Mouse (Mus musculus) embryonic facial prominence, embryonic 15.5 days (tissue): ENCODE results near the gene Atf1. TPM values are rescaled to one million over a fixed set of nuclear protein-coding genes. Genes with fewer than 3 reads are reported as not detected.
"Not testable (repeated sequence)": the region's sequence is repeated elsewhere in the genome, so short reads cannot be mapped to it uniquely, and the experiment has no call there.

Experiments used
- ATAC-seq: fragments of 200-750 bp; cut with Nextera tagmentation; 2 replicates; pipeline ENCODE4 v1.8.0; 2017; ENCODE audit warnings: low read depth, moderate TSS enrichment; ENCODE audit not compliant: insufficient number of reproducible peaks, low FRiP score, low TSS enrichment
- H3K27ac ChIP-seq: fragments of 300-500 bp; sonication (generic); replicated peaks from 2 replicates; pipeline ENCODE4 v1.5.1; 2015; ENCODE audit warnings: mild to moderate bottlenecking, inconsistent platforms
- H3K27me3 ChIP-seq: fragments of 300-500 bp; sonication (generic); 2 replicates; pipeline ENCODE4 v1.6.1; 2015; ENCODE audit warnings: inconsistent platforms
- H3K36me3 ChIP-seq: fragments of 300-500 bp; sonication (generic); 2 replicates; pipeline ENCODE4 v1.6.1; 2015; ENCODE audit warnings: mild to moderate bottlenecking, inconsistent platforms
- H3K4me1 ChIP-seq: fragments of 300-500 bp; sonication (generic); 2 replicates; pipeline ENCODE4 v1.6.1; 2015; ENCODE audit warnings: inconsistent platforms
- H3K4me2 ChIP-seq: fragments of 300-500 bp; sonication (generic); replicated peaks from 2 replicates; pipeline ENCODE4 v1.6.1; 2015; ENCODE audit warnings: mild to moderate bottlenecking, inconsistent platforms
- H3K4me3 ChIP-seq: fragments of 300-500 bp; sonication (generic); replicated peaks from 2 replicates; pipeline ENCODE4 v1.5.1; 2015; ENCODE audit warnings: mild to moderate bottlenecking, inconsistent platforms
- H3K9ac ChIP-seq: fragments of 300-500 bp; sonication (generic); 2 replicates; pipeline ENCODE4 v1.6.1; 2015; ENCODE audit warnings: inconsistent platforms
- H3K9me3 ChIP-seq: fragments of 300-500 bp; sonication (generic); replicated peaks from 2 replicates; pipeline ENCODE4 v1.6.1; 2016; ENCODE audit warnings: inconsistent platforms
- WGBS: fragments of 180-500 bp; shearing (Covaris S2); methylation state at CpG from one replicate; pipeline ENCODE4 v1.1.7; 2015; 5-methylcytosine and 5-hydroxymethylcytosine counted together
- polyA plus RNA-seq: library from polyadenylated mRNA; unstranded; fragments of >200 nt; fragmentation: Nextera tagmentation; extraction: Ambion mirVana; gene quantifications from 2 replicates; pipeline ENCODE4 v1.2.1, GENCODE M21; 2015

Atf1 gene
- polyA plus RNA-seq, 1 experiment from 2014 or later: 43.9 TPM

GRCm38 (mm10) chr15:100235208-100235965 lies 7.8 kb downstream of the Atf1 start:
- H3K36me3 ChIP-seq: peaks cover 68% of the 10 kb centered on the region

GRCm38 (mm10) chr15:100236952-100237351 lies 9.3 kb downstream of the Atf1 start:
- H3K27me3 ChIP-seq: no peaks in the 10 kb centered on the region
- peaks cover 82% of the 10 kb centered on the region for H3K36me3 ChIP-seq
- no peak for ATAC-seq
- no peaks in the 10 kb centered on the region for H3K4me1 ChIP-seq
- 85% methylated on average over 6 of the region's 6 CpGs for WGBS
- H3K9ac ChIP-seq: no peak overlapping the region
- H3K27ac ChIP-seq: no peak overlapping the region
- no peak overlapping the region for H3K4me3 ChIP-seq
- H3K4me2 ChIP-seq: no peak overlapping the region
- no peaks in the 10 kb centered on the region for H3K9me3 ChIP-seq

More at GRCm38 (mm10) chr15:100235208-100235965, 7.8 kb downstream of the Atf1 start:
- ATAC-seq: no peak
- no peak overlapping the region for H3K4me2 ChIP-seq
- H3K9ac ChIP-seq: no peak overlapping the region
- no peak overlapping the region for H3K27ac ChIP-seq
- H3K27me3 ChIP-seq: no peaks in the 10 kb centered on the region
- 89% methylated on average over 12 of the region's 12 CpGs for WGBS
- no peak overlapping the region for H3K4me3 ChIP-seq
- H3K4me1 ChIP-seq: no peaks in the 10 kb centered on the region
- no peaks in the 10 kb centered on the region for H3K9me3 ChIP-seq

GRCm38 (mm10) chr15:100241780-100242179 lies 14.2 kb downstream of the Atf1 start:
- no peaks in the 10 kb centered on the region for H3K4me1 ChIP-seq
- ATAC-seq: no peak
- peaks cover 85% of the 10 kb centered on the region for H3K36me3 ChIP-seq
- H3K9ac ChIP-seq: no peak overlapping the region
- H3K27ac ChIP-seq: no peak overlapping the region
- H3K4me2 ChIP-seq: no peak overlapping the region
- 90% methylated on average over 6 of the region's 6 CpGs for WGBS
- H3K9me3 ChIP-seq: no peaks in the 10 kb centered on the region
- no peaks in the 10 kb centered on the region for H3K27me3 ChIP-seq
- H3K4me3 ChIP-seq: no peak overlapping the region

- no peaks in the 10 kb centered on the region for H3K4me1 ChIP-seq
- no peak overlapping the region for H3K4me2 ChIP-seq
- H3K9ac ChIP-seq: no peak overlapping the region
- ATAC-seq: no peak
- H3K27ac ChIP-seq: no peak overlapping the region
- no peaks in the 10 kb centered on the region for H3K9me3 ChIP-seq
- H3K4me3 ChIP-seq: no peak overlapping the region
- WGBS: 97% methylated on average over 7 of the region's 7 CpGs
- H3K27me3 ChIP-seq: no peaks in the 10 kb centered on the region
- H3K36me3 ChIP-seq: peaks cover 89% of the 10 kb centered on the region
Observed at GRCm38 (mm10) chr15:100245951-100246350, 18.3 kb downstream of the Atf1 start.

GRCm38 (mm10) chr15:100247296-100247695 lies 19.7 kb downstream of the Atf1 start:
- Histone ChIP-seq H3K4me3 (no peak overlapping the region), H3K9ac (no peak overlapping the region), H3K36me3 (peaks cover 92% of the 10 kb centered on the region), H3K4me1 (no peaks in the 10 kb centered on the region), H3K27me3 (no peaks in the 10 kb centered on the region), H3K9me3 (no peaks in the 10 kb centered on the region), H3K4me2 (no peak overlapping the region), H3K27ac (no peak overlapping the region)
- WGBS: 95% methylated on average over 9 of the region's 9 CpGs
- ATAC-seq: no peak

DNA sequence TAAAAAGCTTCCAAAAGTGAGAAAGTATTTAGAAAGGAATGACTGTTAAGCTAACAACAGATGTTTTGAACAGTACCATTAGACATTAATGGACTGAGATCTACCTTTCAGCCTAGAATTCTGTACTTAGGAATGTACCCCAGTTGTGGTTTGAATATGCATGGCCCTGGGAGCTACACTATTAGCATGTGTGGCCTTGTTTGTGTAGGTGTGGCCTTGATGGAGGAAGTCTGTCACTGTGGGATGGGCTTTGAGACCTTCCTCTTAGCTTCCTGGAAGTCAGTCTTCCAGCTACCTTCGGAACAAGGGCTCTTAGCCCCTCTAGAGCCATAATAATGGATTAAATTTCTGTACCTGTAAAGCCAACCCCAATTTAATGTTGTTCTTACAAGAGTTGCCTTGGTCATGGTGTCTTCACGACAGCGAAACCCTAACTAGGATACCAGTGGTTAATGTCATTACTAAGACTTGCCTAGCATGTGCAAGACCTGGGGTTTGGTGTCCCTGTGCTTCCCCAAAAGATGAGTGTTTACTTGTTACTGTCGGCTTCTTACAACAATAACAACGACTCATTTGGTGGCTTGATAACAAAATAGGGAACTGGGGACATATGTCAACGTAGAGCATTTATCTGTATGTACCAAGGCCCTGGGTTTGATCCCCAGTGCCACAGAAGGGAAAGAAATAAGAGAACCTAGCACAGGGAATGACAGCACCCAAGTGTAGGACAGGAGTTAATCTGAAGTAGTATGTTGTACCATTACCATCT lies 21.2 kb downstream of the Atf1 start:
- no peak overlapping the region for H3K4me3 ChIP-seq
- 93% methylated on average over 6 of the region's 6 CpGs for WGBS
- ATAC-seq: no peak
- no peak overlapping the region for H3K4me2 ChIP-seq
- no peak overlapping the region for H3K9ac ChIP-seq
- H3K9me3 ChIP-seq: no peaks in the 10 kb centered on the region
- H3K27me3 ChIP-seq: no peaks in the 10 kb centered on the region
- no peak overlapping the region for H3K27ac ChIP-seq
- no peaks in the 10 kb centered on the region for H3K4me1 ChIP-seq
- peaks cover 93% of the 10 kb centered on the region for H3K36me3 ChIP-seq

- Histone ChIP-seq H3K27me3 (no peaks in the 10 kb centered on the region), H3K4me2 (no peak overlapping the region), H3K27ac (no peak overlapping the region), H3K9ac (no peak overlapping the region), H3K36me3 (peaks cover 97% of the 10 kb centered on the region), H3K9me3 (no peaks in the 10 kb centered on the region), H3K4me3 (no peak overlapping the region), H3K4me1 (no peaks in the 10 kb centered on the region)
- WGBS: 86% methylated on average over 6 of the region's 6 CpGs
- no peak for ATAC-seq
Observed at GRCm38 (mm10) chr15:100251153-100251780, 23.6 kb downstream of the Atf1 start.

- Histone ChIP-seq H3K9me3 (no peaks in the 10 kb centered on the region), H3K36me3 (peaks cover 81% of the 10 kb centered on the region), H3K27me3 (no peaks in the 10 kb centered on the region), H3K4me2 (no peak overlapping the region), H3K9ac (no peak overlapping the region), H3K27ac (no peak overlapping the region), H3K4me1 (no peaks in the 10 kb centered on the region), H3K4me3 (no peak overlapping the region)
- WGBS: 84% methylated on average over 6 of the region's 6 CpGs
- ATAC-seq: no peak
Observed at GRCm38 (mm10) chr15:100256386-100256785, 28.8 kb downstream of the Atf1 start.

DNA sequence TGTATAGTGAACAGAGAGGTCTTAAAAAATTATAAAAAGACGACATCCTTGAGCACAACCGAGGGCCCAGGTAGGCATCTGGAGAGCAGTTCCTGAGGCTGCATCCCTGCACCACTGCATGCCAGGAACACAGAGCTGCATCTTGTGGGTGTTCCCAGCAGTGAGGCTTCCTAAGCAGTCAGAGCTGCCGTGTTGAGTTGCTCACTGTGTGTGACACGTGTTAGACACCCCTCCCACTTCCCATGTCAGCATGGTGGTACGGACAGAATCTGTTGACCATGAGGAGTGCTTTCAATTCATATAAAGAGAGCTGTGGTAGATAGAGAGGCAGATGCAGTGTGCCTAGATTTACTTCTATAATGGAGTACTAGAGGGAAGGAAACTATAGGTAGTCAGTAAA lies 29.7 kb downstream of the Atf1 start:
- no peak overlapping the region for H3K4me2 ChIP-seq
- H3K9ac ChIP-seq: no peak overlapping the region
- no peaks in the 10 kb centered on the region for H3K27me3 ChIP-seq
- WGBS: 88% methylated on average over 5 of the region's 5 CpGs
- H3K27ac ChIP-seq: no peak overlapping the region
- H3K4me3 ChIP-seq: no peak overlapping the region
- no peak for ATAC-seq
- H3K4me1 ChIP-seq: no peaks in the 10 kb centered on the region
- H3K36me3 ChIP-seq: peaks cover 75% of the 10 kb centered on the region
- H3K9me3 ChIP-seq: no peaks in the 10 kb centered on the region

DNA sequence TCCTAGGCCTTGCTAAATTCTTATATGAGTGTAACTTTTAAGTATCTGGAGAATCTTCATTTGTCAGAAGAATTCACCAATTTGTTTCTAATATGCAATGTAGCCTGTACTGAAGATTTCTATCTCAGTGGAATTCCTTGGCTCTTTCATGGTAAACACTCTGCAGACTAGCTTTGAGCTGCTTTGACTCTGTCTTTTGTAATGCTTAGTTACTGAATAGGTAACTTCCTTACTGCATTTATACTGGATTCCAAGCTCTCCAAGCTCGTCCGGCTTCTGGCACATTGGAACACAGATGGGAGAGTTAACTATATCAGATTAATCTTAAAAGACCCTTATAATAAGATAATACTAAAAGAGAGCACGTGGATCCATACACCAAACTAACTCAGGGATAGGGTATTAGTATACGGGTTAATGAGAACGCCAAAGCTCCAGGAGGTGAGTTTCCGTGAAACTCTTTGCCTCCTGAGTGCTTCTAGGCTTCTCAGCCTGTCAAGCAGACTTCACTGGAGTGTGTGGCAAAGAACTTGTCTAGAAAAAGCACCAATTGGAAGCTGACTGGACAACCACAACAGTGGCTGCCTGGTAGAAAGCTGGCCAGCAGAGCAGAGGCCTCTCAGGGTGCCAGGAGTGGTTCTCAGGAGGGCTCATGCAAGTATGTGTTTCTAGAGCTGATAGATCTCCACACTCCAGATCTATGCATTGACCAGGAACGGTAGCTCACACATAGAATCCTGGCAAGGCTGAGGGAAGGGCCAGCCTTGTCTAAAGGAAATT lies 31.2 kb downstream of the Atf1 start:
- Histone ChIP-seq H3K36me3 (peaks cover 62% of the 10 kb centered on the region), H3K9ac (no peak overlapping the region), H3K4me2 (no peak overlapping the region), H3K4me1 (no peaks in the 10 kb centered on the region), H3K9me3 (no peaks in the 10 kb centered on the region), H3K4me3 (no peak overlapping the region), H3K27ac (no peak overlapping the region), H3K27me3 (no peaks in the 10 kb centered on the region)
- ATAC-seq: no peak
- 92% methylated on average over 7 of the region's 7 CpGs for WGBS

DNA sequence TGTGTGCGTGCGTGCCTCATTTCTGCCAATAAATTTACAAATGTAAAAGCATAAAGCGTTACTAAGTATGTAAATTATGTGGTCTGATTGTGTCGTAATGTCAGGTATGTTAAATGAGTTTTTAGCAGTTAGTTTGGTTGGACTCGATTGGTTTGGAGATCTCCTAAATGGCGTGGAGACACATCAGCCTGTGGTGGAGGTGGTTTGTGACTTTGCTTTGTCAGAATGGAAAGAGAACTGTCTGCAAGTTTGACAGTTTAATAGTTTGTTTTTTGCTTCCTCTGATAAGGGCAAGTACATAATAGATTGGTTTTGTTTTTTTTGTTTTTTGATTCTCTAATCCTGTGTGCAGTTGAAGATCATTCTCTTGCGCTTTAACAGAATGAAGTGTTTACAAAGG lies 32.7 kb downstream of the Atf1 start:
- not testable (repeated sequence) for H3K4me1 ChIP-seq, H3K4me3 ChIP-seq, H3K9ac ChIP-seq, H3K27ac ChIP-seq, H3K9me3 ChIP-seq, H3K27me3 ChIP-seq, H3K4me2 ChIP-seq, ATAC-seq
- 89% methylated on average over 7 of the region's 7 CpGs for WGBS
- H3K36me3 ChIP-seq: peaks cover 46% of the 10 kb centered on the region
